Mouse (Mus musculus) adrenal gland, postnatal 25 days (tissue): Measurements from ENCODE around the gene Mrpl42. TPM values are rescaled to one million over a fixed set of nuclear protein-coding genes. Genes with fewer than 3 reads are reported as not detected.
"Not testable (repeated sequence)": the region's sequence is repeated elsewhere in the genome, so short reads cannot be mapped to it uniquely, and the experiment has no call there.

ENCODE experiments used
- DNase-seq: peaks from one replicate; pipeline ENCODE4 v3.0.0; 2021; ENCODE audit warnings: mixed read lengths
- long read RNA-seq: library from polyadenylated mRNA; stranded (forward); transcript quantifications from one replicate; pipeline ENCODE4 v2.0.0, GENCODE M21; 2021
- total RNA-seq: library from RNA; stranded (reverse); gene quantifications from 2 replicates; pipeline ENCODE4 v1.2.3, GENCODE M21; 2021

The Mrpl42 gene
- 105 and 144 TPM in 2 replicates for total RNA-seq
- long read RNA-seq, transcript Mrpl42-203 (6 exons, 661 nt): major isoform, 79 of 103 reads
- long read RNA-seq, partial matches to known transcripts: 5 of 103 reads
- long read RNA-seq, other reads (novel, unspliced or antisense): 18 of 103 reads

- DNase-seq: peak; percentile 86
These were observed at the start of gene Mrpl42 for GRCm38 (mm10) chr10:95501463-95502081. Gene Mrpl42 (minus strand): TSS chr10:95501940.

- no peak for DNase-seq
These were observed 48.8 kb upstream of the Mrpl42 start for GRCm38 (mm10) chr10:95550506-95550905.

GRCm38 (mm10) chr10:95549080-95549479, 47.3 kb upstream of the Mrpl42 start:
- not testable (repeated sequence) for DNase-seq

- no peak for DNase-seq
These were observed 46.5 kb upstream of the Mrpl42 start for GRCm38 (mm10) chr10:95548154-95548826.

- DNase-seq: no peak
These were observed 44.4 kb upstream of the Mrpl42 start for GRCm38 (mm10) chr10:95546178-95546577.

- DNase-seq: no peak
These were observed 43.3 kb upstream of the Mrpl42 start for GRCm38 (mm10) chr10:95545051-95545450.

- no peak for DNase-seq
These were observed 42.9 kb upstream of the Mrpl42 start for GRCm38 (mm10) chr10:95544651-95545050.

GRCm38 (mm10) chr10:95544004-95544403, 42.3 kb upstream of the Mrpl42 start:
- DNase-seq: no peak

GRCm38 (mm10) chr10:95543377-95543776, 41.6 kb upstream of the Mrpl42 start:
- no peak for DNase-seq

GRCm38 (mm10) chr10:95542916-95543315, 41.2 kb upstream of the Mrpl42 start:
- no peak for DNase-seq

- DNase-seq: no peak
These were observed 38.1 kb upstream of the Mrpl42 start for GRCm38 (mm10) chr10:95539841-95540240.

GRCm38 (mm10) chr10:95539260-95539659, 37.5 kb upstream of the Mrpl42 start:
- no peak for DNase-seq

- DNase-seq: no peak
These were observed 34.4 kb upstream of the Mrpl42 start for GRCm38 (mm10) chr10:95536222-95536541.

GRCm38 (mm10) chr10:95535399-95536221, 33.9 kb upstream of the Mrpl42 start:
- DNase-seq: no peak

- peak; percentile 34 for DNase-seq
These were observed 31.6 kb upstream of the Mrpl42 start for GRCm38 (mm10) chr10:95533382-95533781.

GRCm38 (mm10) chr10:95532916-95533315, 31.2 kb upstream of the Mrpl42 start:
- DNase-seq: no peak

- DNase-seq: no peak
These were observed 28.9 kb upstream of the Mrpl42 start for GRCm38 (mm10) chr10:95530551-95531121.

- no peak for DNase-seq
These were observed 24.9 kb upstream of the Mrpl42 start for GRCm38 (mm10) chr10:95526495-95527122.

GRCm38 (mm10) chr10:95525871-95526270, 24.1 kb upstream of the Mrpl42 start:
- no peak for DNase-seq

GRCm38 (mm10) chr10:95525037-95525675, 23.4 kb upstream of the Mrpl42 start:
- DNase-seq: no peak

GRCm38 (mm10) chr10:95517656-95518055, 15.9 kb upstream of the Mrpl42 start:
- DNase-seq: no peak
